Mouse (Mus musculus): ENCODE data around the gene Acsm5.

- no peak for TF ChIP-seq CTCF (IDR thresholded peaks at IDR 0.05; ENCODE audit: extremely low read depth, insufficient read depth, low read length)
- TF ChIP-seq POLR2A (IDR thresholded peaks at IDR 0.05; ENCODE audit: extremely low read depth, insufficient read depth, low read length) = no peak
These were observed 8.3 kb downstream of the Acsm5 start for GRCm38 (mm10) chr7:119527548-119527947.

Data from cortical plate, adult 2 months (tissue).